Mouse (Mus musculus): ENCODE data around the gene Pld2. TPM values are rescaled to one million over a fixed set of nuclear protein-coding genes. Genes with fewer than 3 reads are reported as not detected.
"Not testable (repeated sequence)": the region's sequence is repeated elsewhere in the genome, so short reads cannot be mapped to it uniquely, and the experiment has no call there.

The Pld2 gene
- polyA plus RNA-seq, 1 experiment from 2014 or later: 7.2 TPM

DNA sequence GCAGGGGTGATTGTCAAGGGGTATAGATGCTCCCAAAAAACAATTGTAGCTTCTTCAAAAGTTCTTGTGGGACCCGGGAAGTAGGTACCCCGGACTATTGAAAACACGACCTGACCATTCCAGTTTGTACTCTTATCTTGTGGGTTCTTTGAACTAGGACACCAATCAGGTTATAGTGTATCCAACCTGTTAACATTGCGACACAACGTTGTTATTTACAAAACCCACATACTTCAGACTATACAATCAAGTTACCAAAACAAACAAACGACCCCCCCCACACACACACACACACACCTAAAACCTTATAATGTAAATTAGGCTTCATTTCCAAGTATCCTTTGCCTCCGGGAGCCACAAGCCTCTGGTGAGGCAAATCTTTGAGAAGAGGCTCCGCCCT, 15.1 kb upstream of the Pld2 start:
- H3K27me3 ChIP-seq (ENCODE audit: insufficient read depth, low read length): no peaks in the 10 kb centered on the region
- H3K9ac ChIP-seq (ENCODE audit: low read depth, low read length): peak overlapping the region; percentile 31; the same call in 1 of the 2 replicates
- no peak for TF ChIP-seq CTCF (IDR thresholded peaks at IDR 0.05; ENCODE audit: low read depth)
- ATAC-seq (replicated peaks; ENCODE audit: low FRiP score, low read depth): no peak
- 7% methylated on average over 8 of the region's 8 CpGs for WGBS
- peak overlapping the region; percentile 77 for H3K4me3 ChIP-seq (replicated peaks; ENCODE audit: low read depth, low read length)
- no peaks in the 10 kb centered on the region for H3K9me3 ChIP-seq (replicated peaks; ENCODE audit: low read length)
- peaks cover 5% of the 10 kb centered on the region; the same call in 1 of the 2 replicates for H3K4me1 ChIP-seq (replicated peaks; ENCODE audit: insufficient read depth, low read length)
- no peak for DNase-seq (ENCODE audit: low spot score)
- H3K36me3 ChIP-seq (ENCODE audit: insufficient read depth, low read length): peaks cover 23% of the 10 kb centered on the region
- H3K4me2 ChIP-seq (ENCODE audit: low read length): peak overlapping the region; percentile 48
- H3K27ac ChIP-seq: no peak overlapping the region

- peak within 1 kb of the TSS; percentile 77 for H3K4me3 ChIP-seq (replicated peaks; ENCODE audit: low read depth, low read length)
- DNase-seq (ENCODE audit: low spot score) (peak; percentile 99), ATAC-seq (replicated peaks; ENCODE audit: low FRiP score, low read depth) (peak; percentile 93)
- H3K4me2 ChIP-seq (ENCODE audit: low read length): peak within 1 kb of the TSS; percentile 73
- H3K27me3 ChIP-seq (ENCODE audit: insufficient read depth, low read length): no peaks in the 10 kb centered on the region
- under 1% methylated on average over 25 of the region's 26 CpGs for WGBS
- no peak within 1 kb of the TSS; the same call in 1 of the 2 replicates for H3K27ac ChIP-seq
- peak within 1 kb of the TSS; percentile 75 for H3K9ac ChIP-seq (ENCODE audit: low read depth, low read length)
- H3K36me3 ChIP-seq (ENCODE audit: insufficient read depth, low read length): peaks cover 23% of the 10 kb centered on the region
- TF ChIP-seq CTCF (IDR thresholded peaks at IDR 0.05; ENCODE audit: low read depth): no peak
- H3K9me3 ChIP-seq (replicated peaks; ENCODE audit: low read length): no peaks in the 10 kb centered on the region
- peaks cover 5% of the 10 kb centered on the region; the same call in 1 of the 2 replicates for H3K4me1 ChIP-seq (replicated peaks; ENCODE audit: insufficient read depth, low read length)
These were observed 14.6 kb upstream of the Pld2 start, which contains the start of gene Psmb6 for GRCm38 (mm10) chr11:70525184-70525678. Gene Psmb6 (plus strand): TSS chr11:70525367.

DNA sequence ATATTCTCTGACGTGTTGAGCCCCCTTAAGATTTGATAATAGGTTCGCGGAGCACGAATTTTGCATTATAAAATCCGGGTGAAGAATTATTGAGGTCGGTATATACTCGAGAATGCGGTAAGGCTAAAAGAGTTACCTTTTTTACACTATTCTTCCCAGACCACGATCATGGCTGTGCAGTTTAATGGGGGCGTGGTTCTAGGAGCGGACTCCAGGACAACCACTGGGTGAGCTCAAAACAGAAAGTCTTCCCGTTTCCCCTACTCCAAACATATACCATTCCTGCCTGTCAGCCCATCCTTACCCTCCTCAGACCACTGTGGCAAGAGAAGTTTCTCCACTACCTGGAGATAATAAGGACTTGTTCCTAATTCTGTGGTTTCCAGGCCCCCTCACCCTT, 14.1 kb upstream of the Pld2 start:
- WGBS: 2% methylated on average over 12 of the region's 12 CpGs
- DNase-seq (ENCODE audit: low spot score): peak; percentile 33
- H3K4me1 ChIP-seq (replicated peaks; ENCODE audit: insufficient read depth, low read length): peaks cover 5% of the 10 kb centered on the region; the same call in 1 of the 2 replicates

DNA sequence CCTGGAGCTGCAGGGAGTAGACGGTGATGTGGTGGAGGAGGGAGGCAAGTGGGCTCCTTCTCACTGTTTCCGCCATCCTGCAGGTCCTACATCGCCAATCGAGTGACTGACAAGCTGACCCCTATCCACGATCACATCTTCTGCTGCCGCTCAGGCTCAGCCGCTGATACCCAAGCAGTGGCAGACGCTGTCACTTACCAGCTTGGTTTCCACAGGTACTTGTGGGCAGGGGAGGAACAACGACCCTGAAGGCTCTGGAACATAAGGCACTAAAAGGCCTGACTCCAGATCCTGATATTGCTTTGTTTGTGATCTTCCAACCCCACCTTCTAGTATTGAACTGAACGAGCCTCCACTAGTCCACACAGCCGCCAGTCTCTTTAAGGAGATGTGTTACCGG, 13.7 kb upstream of the Pld2 start:
- Histone ChIP-seq H3K4me1 (replicated peaks; ENCODE audit: insufficient read depth, low read length) (peaks cover 5% of the 10 kb centered on the region; the same call in 1 of the 2 replicates), H3K36me3 (ENCODE audit: insufficient read depth, low read length) (peaks cover 23% of the 10 kb centered on the region), H3K4me2 (ENCODE audit: low read length) (peak overlapping the region; percentile 73), H3K9ac (ENCODE audit: low read depth, low read length) (peak overlapping the region; percentile 75), H3K27me3 (ENCODE audit: insufficient read depth, low read length) (no peaks in the 10 kb centered on the region), H3K27ac (no peak overlapping the region), H3K4me3 (replicated peaks; ENCODE audit: low read depth, low read length) (peak overlapping the region; percentile 77; the same call in 1 of the 2 replicates), H3K9me3 (replicated peaks; ENCODE audit: low read length) (no peaks in the 10 kb centered on the region)
- DNase-seq (ENCODE audit: low spot score) (no peak), ATAC-seq (replicated peaks; ENCODE audit: low FRiP score, low read depth) (no peak)
- 84% methylated on average over 12 of the region's 12 CpGs for WGBS
- no peak for TF ChIP-seq CTCF (IDR thresholded peaks at IDR 0.05; ENCODE audit: low read depth)

More for the DNA sequence above, 14.1 kb upstream of the Pld2 start:
- H3K4me2 ChIP-seq (ENCODE audit: low read length): peak overlapping the region; percentile 73
- H3K27me3 ChIP-seq (ENCODE audit: insufficient read depth, low read length): no peaks in the 10 kb centered on the region
- H3K9ac ChIP-seq (ENCODE audit: low read depth, low read length): peak overlapping the region; percentile 75
- TF ChIP-seq CTCF (IDR thresholded peaks at IDR 0.05; ENCODE audit: low read depth): no peak
- no peaks in the 10 kb centered on the region for H3K9me3 ChIP-seq (replicated peaks; ENCODE audit: low read length)
- peak overlapping the region; percentile 77 for H3K4me3 ChIP-seq (replicated peaks; ENCODE audit: low read depth, low read length)
- H3K27ac ChIP-seq: no peak overlapping the region; the same call in 1 of the 2 replicates
- H3K36me3 ChIP-seq (ENCODE audit: insufficient read depth, low read length): peaks cover 23% of the 10 kb centered on the region
- ATAC-seq (replicated peaks; ENCODE audit: low FRiP score, low read depth): peak; percentile 38; the same call in 1 of the 2 replicates

- no peaks in the 10 kb centered on the region for H3K27me3 ChIP-seq (ENCODE audit: insufficient read depth, low read length)
- H3K4me1 ChIP-seq (replicated peaks; ENCODE audit: insufficient read depth, low read length): peaks cover 5% of the 10 kb centered on the region; the same call in 1 of the 2 replicates
- DNase-seq (ENCODE audit: low spot score) (no peak), ATAC-seq (replicated peaks; ENCODE audit: low FRiP score, low read depth) (no peak)
- H3K4me2 ChIP-seq (ENCODE audit: low read length): no peak overlapping the region
- no peak overlapping the region for H3K27ac ChIP-seq
- no peak overlapping the region for H3K9ac ChIP-seq (ENCODE audit: low read depth, low read length)
- H3K9me3 ChIP-seq (replicated peaks; ENCODE audit: low read length): no peaks in the 10 kb centered on the region
- H3K4me3 ChIP-seq (replicated peaks; ENCODE audit: low read depth, low read length): no peak overlapping the region
- peaks cover 23% of the 10 kb centered on the region for H3K36me3 ChIP-seq (ENCODE audit: insufficient read depth, low read length)
- no peak for TF ChIP-seq CTCF (IDR thresholded peaks at IDR 0.05; ENCODE audit: low read depth)
- 82% methylated on average over 7 of the region's 7 CpGs for WGBS
These were observed 11.3 kb upstream of the Pld2 start for GRCm38 (mm10) chr11:70528610-70529009.

GRCm38 (mm10) chr11:70531065-70531464, 8.8 kb upstream of the Pld2 start:
- H3K36me3 ChIP-seq (ENCODE audit: insufficient read depth, low read length): peaks cover 23% of the 10 kb centered on the region
- TF ChIP-seq CTCF (IDR thresholded peaks at IDR 0.05; ENCODE audit: low read depth): peak; percentile 25; the same call in 1 of the 2 replicates
- not testable (repeated sequence) for H3K4me2 ChIP-seq (ENCODE audit: low read length); H3K9ac ChIP-seq (ENCODE audit: low read depth, low read length); H3K27me3 ChIP-seq (ENCODE audit: insufficient read depth, low read length); H3K4me1 ChIP-seq (replicated peaks; ENCODE audit: insufficient read depth, low read length); H3K9me3 ChIP-seq (replicated peaks; ENCODE audit: low read length); ATAC-seq (replicated peaks; ENCODE audit: low FRiP score, low read depth); H3K4me3 ChIP-seq (replicated peaks; ENCODE audit: low read depth, low read length); H3K27ac ChIP-seq; DNase-seq (ENCODE audit: low spot score)
- 83% methylated on average over 2 of the region's 2 CpGs for WGBS
